Mouse (Mus musculus) 3134 (cell line): Measurements from ENCODE around the gene Ensa.
A peak's percentile ranks its signal among the peaks of the same experiment; 100 is the strongest.
"Not testable (repeated sequence)": the region's sequence is repeated elsewhere in the genome, so short reads cannot be mapped to it uniquely, and the experiment has no call there.

Experiments used
- DNase-seq: peaks from one replicate; pipeline ENCODE4 v3.0.0-alpha.2; 2011; ENCODE audit warnings: low spot score; ENCODE audit not compliant: insufficient read length; ENCODE audit errors: extremely low read depth

Gene Ensa

DNA sequence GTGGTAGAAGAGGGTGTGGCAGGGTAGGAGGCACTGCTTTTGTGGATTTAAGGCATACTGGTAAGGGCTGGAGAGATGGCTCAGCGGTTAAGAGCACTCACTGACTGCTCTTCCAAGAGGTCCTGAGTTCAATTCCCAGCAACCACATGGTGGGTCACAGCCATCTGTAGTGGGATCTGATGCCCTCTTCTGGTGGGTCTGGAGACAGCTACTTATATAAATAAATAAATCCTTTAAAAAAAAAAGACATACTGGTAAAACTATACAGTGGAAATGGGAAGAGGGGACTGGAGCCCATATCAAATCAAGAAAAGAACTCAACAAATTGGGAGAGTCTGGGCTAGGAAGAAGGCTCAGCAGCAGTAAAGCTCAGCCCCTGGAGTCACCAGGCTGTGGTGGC is 14.9 kb downstream of the Ensa start:
- no peak for DNase-seq

GRCm38 (mm10) chr3:95643097-95643496 is 18.3 kb downstream of the Ensa start:
- DNase-seq = no peak

- no peak for DNase-seq
Observed at GRCm38 (mm10) chr3:95645313-95646235, 20.8 kb downstream of the Ensa start.

GRCm38 (mm10) chr3:95648016-95648415 is 23.2 kb downstream of the Ensa start:
- DNase-seq = no peak

GRCm38 (mm10) chr3:95650276-95651032 is 25.7 kb downstream of the Ensa start:
- DNase-seq = peak; percentile 87

DNA sequence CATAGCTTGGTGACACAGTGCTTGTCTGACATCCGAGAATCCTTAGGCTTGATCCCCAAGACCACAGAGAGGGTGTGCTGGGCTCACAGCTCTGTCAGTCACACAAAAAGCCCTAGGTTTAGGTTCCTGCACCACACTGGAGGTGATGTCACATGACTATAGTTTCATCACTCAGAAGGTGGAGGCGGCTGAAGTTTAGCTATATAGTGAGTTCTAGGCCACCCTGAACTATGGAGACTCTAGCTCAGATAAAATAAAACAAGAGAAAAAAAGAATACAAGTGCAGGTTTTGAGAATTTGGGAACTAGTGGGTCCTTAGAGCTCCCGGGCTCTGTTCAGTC is 26.2 kb downstream of the Ensa start:
- no peak for DNase-seq

DNA sequence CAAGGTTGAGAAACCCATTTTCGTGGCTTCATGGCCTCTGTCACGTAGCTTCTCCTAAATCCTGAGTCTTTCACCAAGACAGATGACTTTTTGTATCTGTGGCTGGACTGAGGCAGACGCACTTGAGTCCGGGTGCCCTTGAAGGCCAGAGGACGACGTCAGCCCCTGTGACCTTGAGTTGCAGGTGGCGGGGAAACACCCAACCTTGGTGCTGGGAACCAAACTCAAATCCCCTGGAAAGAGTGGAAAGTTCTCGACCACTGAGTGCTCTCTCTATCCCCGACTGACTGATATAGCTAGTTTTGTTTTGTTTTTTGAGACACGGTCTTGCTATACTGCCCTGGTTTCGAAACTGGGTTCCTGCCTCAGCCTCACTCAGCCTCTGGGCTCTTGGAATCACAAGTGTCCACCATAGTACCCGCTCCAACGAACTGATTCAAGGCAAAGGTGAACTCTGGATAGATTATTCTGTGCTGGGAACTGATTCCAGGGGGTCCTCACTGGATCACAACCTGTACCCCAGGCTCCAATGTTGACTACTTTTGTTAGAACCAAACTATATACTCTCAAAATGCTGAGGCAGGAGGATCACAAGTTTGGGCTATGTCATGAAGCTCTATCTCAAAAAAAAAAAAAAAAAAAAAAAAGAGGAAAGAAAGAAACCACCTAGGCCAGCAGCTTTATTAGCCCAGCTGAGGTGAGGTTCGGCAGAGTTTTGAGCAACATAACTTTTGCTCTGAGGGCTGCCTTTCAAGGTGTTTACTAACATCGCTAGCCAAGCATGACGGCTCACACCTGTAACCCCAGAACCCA is 26.8 kb downstream of the Ensa start:
- peak; percentile 42 for DNase-seq

GRCm38 (mm10) chr3:95652204-95652811 is 27.5 kb downstream of the Ensa start:
- no peak for DNase-seq

DNA sequence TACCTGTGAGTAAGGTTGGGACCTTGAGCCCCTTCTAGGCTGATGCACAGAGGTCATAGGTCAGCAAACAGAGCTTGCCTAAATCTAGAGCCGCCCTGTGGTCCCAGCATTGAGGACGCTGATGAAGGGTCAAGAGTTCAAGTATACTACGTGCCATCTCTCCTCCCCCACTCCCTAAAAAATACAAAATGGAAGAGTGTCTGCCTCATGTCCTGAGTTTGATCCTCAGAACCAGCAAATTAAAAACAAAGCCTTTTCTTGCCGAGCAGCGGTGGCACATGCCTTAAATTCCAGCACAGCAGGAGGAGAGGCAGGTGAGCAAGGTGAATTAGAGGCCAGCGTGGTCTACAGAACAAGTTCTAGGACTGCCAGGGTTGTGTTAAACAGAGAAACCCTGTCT is 28.1 kb downstream of the Ensa start:
- no peak for DNase-seq

GRCm38 (mm10) chr3:95653473-95654034 is 28.8 kb downstream of the Ensa start:
- no peak for DNase-seq

- DNase-seq = not testable (repeated sequence)
Observed at GRCm38 (mm10) chr3:95654371-95654770, 29.6 kb downstream of the Ensa start.

GRCm38 (mm10) chr3:95655437-95655836 is 30.6 kb downstream of the Ensa start:
- DNase-seq = no peak

DNA sequence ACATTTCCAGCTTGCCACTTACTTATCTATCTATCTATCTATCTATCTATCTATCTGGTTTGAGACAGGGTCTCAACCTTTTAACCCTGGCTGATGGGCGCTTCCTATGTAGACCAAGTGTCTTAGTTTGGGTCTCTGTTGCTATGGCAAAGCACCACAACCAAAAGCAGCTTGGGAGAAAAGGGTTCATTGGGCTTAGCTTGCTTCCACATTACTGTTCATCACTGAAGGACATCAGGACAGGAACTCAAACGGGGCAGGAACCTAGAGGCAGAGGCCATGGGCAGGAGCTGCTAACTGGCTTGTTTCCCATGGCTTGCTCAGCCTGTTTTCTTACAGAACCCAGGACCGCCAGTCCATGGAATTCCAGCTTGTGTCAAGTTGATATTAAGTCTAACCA is 32.3 kb downstream of the Ensa start:
- no peak for DNase-seq

- DNase-seq = no peak
Observed at GRCm38 (mm10) chr3:95657711-95658110, 32.9 kb downstream of the Ensa start.

DNA sequence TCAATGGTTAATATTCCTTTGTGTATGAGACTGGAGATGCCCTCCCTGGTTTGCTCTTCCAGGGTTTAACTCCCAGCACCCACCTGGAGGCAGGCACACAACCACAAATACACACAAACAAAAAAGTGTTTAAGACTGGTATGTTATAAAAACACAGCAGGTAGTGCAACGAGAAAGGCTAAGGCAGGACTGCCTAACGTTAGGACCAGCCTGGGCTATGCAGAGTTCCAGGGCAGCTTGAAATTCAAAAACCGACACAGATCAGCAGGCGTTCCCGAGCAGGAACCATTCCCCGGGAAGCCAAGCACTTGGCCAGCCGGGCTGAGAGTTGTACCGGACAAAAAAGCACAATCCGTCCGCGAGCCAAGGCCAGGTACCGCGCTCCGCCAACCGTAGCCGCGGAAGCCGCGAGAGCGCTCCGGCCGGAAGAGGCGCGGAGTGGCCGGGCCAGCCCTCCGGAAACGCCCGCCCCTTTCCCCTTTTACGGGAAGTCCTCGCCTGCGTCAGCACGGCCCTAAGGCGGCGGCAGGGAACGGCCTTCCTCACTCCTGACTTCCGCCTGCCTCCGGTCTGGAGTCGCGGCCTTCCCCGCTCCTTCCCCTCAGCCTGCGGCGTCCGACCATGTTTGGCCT is 33.6 kb downstream of the Ensa start, which contains the start of gene Mcl1:
Gene Mcl1 (plus strand): TSS at position 553 of the 632 bp plus-strand sequence.
- DNase-seq = peak; percentile 95

- DNase-seq = peak; percentile 83
Observed at GRCm38 (mm10) chr3:95658868-95659712, 34.3 kb downstream of the Ensa start.

- no peak for DNase-seq
Observed at GRCm38 (mm10) chr3:95659948-95660347, 35.2 kb downstream of the Ensa start.

GRCm38 (mm10) chr3:95660788-95661478 is 36.1 kb downstream of the Ensa start:
- no peak for DNase-seq
